8 mouse cellular contexts compared by ENCODE assay signal in genomic region chr15:95725866-95726265, GRCm38 (mm10).
DNase-seq lines count a peak whose midpoint lies in the region; ATAC-seq and TF ChIP-seq lines count a peak whose summit lies in the region.

No protein-coding gene starts in this region.

- no peak for TF ChIP-seq POLR2A in bone marrow, adult 2 months (IDR thresholded peaks at IDR 0.05; ENCODE audit: borderline replicate concordance, control insufficient read depth, low read depth, low read length)

- H3K27me3 ChIP-seq in hindbrain, postnatal 0 days (ENCODE audit: insufficient read depth, low read length) = no peaks in the 10 kb centered on the region
- no peaks in the 10 kb centered on the region for H3K27me3 ChIP-seq in midbrain, postnatal 0 days (ENCODE audit: insufficient read depth, low read length)
- no peaks in the 10 kb centered on the region for H3K27me3 ChIP-seq in stomach, postnatal 0 days (ENCODE audit: control insufficient read depth, insufficient read depth, low read length)

- no peaks in the 10 kb centered on the region for H3K9me3 ChIP-seq in hindbrain, postnatal 0 days (ENCODE audit: low read length)
- H3K9me3 ChIP-seq in midbrain, postnatal 0 days (ENCODE audit: low read length) = no peaks in the 10 kb centered on the region
- no peaks in the 10 kb centered on the region for H3K9me3 ChIP-seq in stomach, postnatal 0 days (ENCODE audit: control insufficient read depth, low read length)

- TF ChIP-seq EP300 in stomach, postnatal 0 days (optimal IDR thresholded peaks at IDR 0.05) = no peak

- no peaks in the 10 kb centered on the region for H3K4me1 ChIP-seq in bone marrow, adult 2 months (ENCODE audit: control insufficient read depth, insufficient read depth, low read length)
- no peaks in the 10 kb centered on the region for H3K4me1 ChIP-seq in hindbrain, postnatal 0 days (ENCODE audit: insufficient read depth, low read length)
- no peaks in the 10 kb centered on the region for H3K4me1 ChIP-seq in midbrain, postnatal 0 days (ENCODE audit: insufficient read depth, low read length)
- no peaks in the 10 kb centered on the region for H3K4me1 ChIP-seq in stomach, postnatal 0 days (replicated peaks; ENCODE audit: control insufficient read depth, insufficient read depth)

- peak; percentile 18 for DNase-seq in cerebellum, adult 11 months
- peak; percentile 76 for DNase-seq in forelimb bud, embryonic 11.5 days (ENCODE audit: low read depth, low spot score)
- peak; percentile 86 for DNase-seq in hindbrain, postnatal 0 days (ENCODE audit: low spot score)
- peak; percentile 70 for DNase-seq in left cerebral cortex, adult 11 months (ENCODE audit: low spot score)
- DNase-seq in midbrain, postnatal 0 days (ENCODE audit: low spot score) = peak; percentile 84
- peak; percentile 82 for DNase-seq in stomach, postnatal 0 days (ENCODE audit: low spot score)

- 30% methylated on average over 11 of the region's 11 CpGs for WGBS in bone marrow, adult 2 months
- 37% methylated on average over 11 of the region's 11 CpGs for WGBS in hindbrain, postnatal 0 days
- WGBS in midbrain, postnatal 0 days = 49% methylated on average over 11 of the region's 11 CpGs
- WGBS in stomach, postnatal 0 days = 38% methylated on average over 11 of the region's 11 CpGs

- TF ChIP-seq CTCF in bone marrow, adult 2 months (IDR thresholded peaks at IDR 0.05; ENCODE audit: control insufficient read depth, insufficient read depth, low read length) = peak; percentile 74
- peak; percentile 92 for TF ChIP-seq CTCF in hindbrain, postnatal 0 days (IDR thresholded peaks at IDR 0.05; ENCODE audit: low read depth)
- TF ChIP-seq CTCF in midbrain, postnatal 0 days (IDR thresholded peaks at IDR 0.05) = peak; percentile 86
- TF ChIP-seq CTCF in stomach, postnatal 0 days (IDR thresholded peaks at IDR 0.05; ENCODE audit: low read depth) = peak; percentile 86

- no peak overlapping the region for H3K4me3 ChIP-seq in bone marrow, adult 2 months (replicated peaks; ENCODE audit: control insufficient read depth, low read depth, low read length)
- no peak overlapping the region for H3K4me3 ChIP-seq in hindbrain, postnatal 0 days (ENCODE audit: low read length)
- no peak overlapping the region for H3K4me3 ChIP-seq in midbrain, postnatal 0 days (ENCODE audit: low read depth, low read length)
- H3K4me3 ChIP-seq in stomach, postnatal 0 days (ENCODE audit: low read depth, low read length) = no peak overlapping the region

- H3K9ac ChIP-seq in hindbrain, postnatal 0 days (replicated peaks; ENCODE audit: low read length) = no peak overlapping the region
- no peak overlapping the region for H3K9ac ChIP-seq in midbrain, postnatal 0 days (replicated peaks; ENCODE audit: low read length, poor library complexity, severe bottlenecking)
- no peak overlapping the region for H3K9ac ChIP-seq in stomach, postnatal 0 days (ENCODE audit: low read length)

- H3K4me2 ChIP-seq in hindbrain, postnatal 0 days (ENCODE audit: low read depth, low read length) = no peak overlapping the region
- no peak overlapping the region for H3K4me2 ChIP-seq in midbrain, postnatal 0 days (ENCODE audit: low read depth, low read length, poor library complexity, severe bottlenecking)
- H3K4me2 ChIP-seq in stomach, postnatal 0 days (replicated peaks; ENCODE audit: low read depth) = no peak overlapping the region

- H3K27ac ChIP-seq in bone marrow, adult 2 months (ENCODE audit: control insufficient read depth, insufficient read depth, low read depth, low read length, poor library complexity) = no peak overlapping the region
- no peak overlapping the region for H3K27ac ChIP-seq in hindbrain, postnatal 0 days
- no peak overlapping the region for H3K27ac ChIP-seq in midbrain, postnatal 0 days (ENCODE audit: low read depth, low read length)
- H3K27ac ChIP-seq in stomach, postnatal 0 days (replicated peaks) = no peak overlapping the region

- no peaks in the 10 kb centered on the region for H3K36me3 ChIP-seq in hindbrain, postnatal 0 days (ENCODE audit: insufficient read depth, low read length)
- no peaks in the 10 kb centered on the region for H3K36me3 ChIP-seq in midbrain, postnatal 0 days (ENCODE audit: insufficient read depth, low read length)
- no peaks in the 10 kb centered on the region for H3K36me3 ChIP-seq in stomach, postnatal 0 days (ENCODE audit: control insufficient read depth, insufficient read depth, low read length)

- no peak for ATAC-seq in cerebellum, adult (ENCODE audit: insufficient number of reproducible peaks, low FRiP score, low TSS enrichment)
- ATAC-seq in hindbrain, postnatal 0 days = peak; percentile 76
- no peak for ATAC-seq in midbrain, postnatal 0 days (ENCODE audit: low FRiP score)
- peak; percentile 69; the same call in 1 of the 2 replicates for ATAC-seq in stomach, postnatal 0 days (ENCODE audit: low FRiP score, low TSS enrichment)

Comparison
In these comparisons a context has a peak if more than half of its experiments do, and no peak if none do; other contexts are left out.
1. DNase-seq: peak in every context shown above with its lines; median percentile 86 in hindbrain, postnatal 0 days; 84 in midbrain, postnatal 0 days; 82 in stomach, postnatal 0 days; 76 in forelimb bud, embryonic 11.5 days; 70 in left cerebral cortex, adult 11 months; 18 in cerebellum, adult 11 months.
2. ATAC-seq: peak in hindbrain, postnatal 0 days (single experiment) and stomach, postnatal 0 days (single experiment); none in cerebellum, adult (single experiment) and midbrain, postnatal 0 days (single experiment).
3. Peak in every context shown above with its lines, with median percentiles within 50 percentile points of each other: CTCF ChIP-seq.